Mouse (Mus musculus) embryonic fibroblast, embryonic 13.5 days (primary cell): Measurements from ENCODE around the gene Tspan32.

Experiments
- CTCF ChIP-seq: IDR thresholded peaks from 2 replicates; pipeline ENCODE4 v1.5.1; 2011; ENCODE audit warnings: mild to moderate bottlenecking, control low read depth, low read length, moderate library complexity, borderline replicate concordance; ENCODE audit not compliant: insufficient read depth
- POLR2A ChIP-seq: IDR thresholded peaks from 2 replicates; pipeline ENCODE4 v1.6.1; 2011; ENCODE audit warnings: low read depth, mild to moderate bottlenecking, control low read depth, low read length, moderate library complexity

- TF ChIP-seq POLR2A (no peak), CTCF (no peak)
Observed at GRCm38 (mm10) chr7:142958817-142959216, 46.0 kb upstream of the Tspan32 start.
